Mouse (Mus musculus): ENCODE results near the gene Llgl1. TPM values are rescaled to one million over a fixed set of nuclear protein-coding genes. Genes with fewer than 3 reads are reported as not detected.

Gene Llgl1
- polyA plus RNA-seq, 1 experiment from 2014 or later, result 53.0 TPM

DNA sequence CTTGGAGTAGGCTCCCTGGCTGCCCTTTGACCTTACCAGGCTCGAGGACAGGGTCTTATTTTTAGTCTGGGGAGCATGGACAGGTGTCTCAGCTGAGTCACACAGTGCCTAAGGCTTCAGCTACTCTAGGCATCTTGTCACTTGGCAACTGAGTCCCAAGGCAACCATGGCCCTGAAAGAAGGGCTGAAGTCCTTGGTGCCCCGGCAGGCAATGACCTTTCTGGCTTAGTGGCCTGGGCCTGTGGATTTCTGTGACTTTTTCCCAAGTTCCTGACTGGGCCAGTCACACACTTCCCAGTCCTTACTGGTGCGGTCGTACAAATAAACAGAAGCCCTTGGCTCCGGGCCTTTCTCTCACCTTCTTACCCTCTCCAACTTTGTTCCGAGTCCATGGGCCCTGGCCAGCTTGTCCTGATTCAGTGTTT is 29.7 kb downstream of the Llgl1 start:
- no peak overlapping the region for H3K27ac ChIP-seq
- H3K9me3 ChIP-seq, result no peaks in the 10 kb centered on the region
- peak overlapping the region; percentile 81 for H3K4me2 ChIP-seq
- H3K36me3 ChIP-seq (replicated peaks), result peaks cover 13% of the 10 kb centered on the region
- H3K9ac ChIP-seq, result 0 out of 2 replicates have a peak overlapping the region, but pooled peaks have one; percentile 60
- no peak for ATAC-seq (replicated peaks)
- peaks cover 33% of the 10 kb centered on the region for H3K4me1 ChIP-seq
- WGBS, result 79% methylated on average over 6 of the region's 6 CpGs
- H3K4me3 ChIP-seq, result peak overlapping the region; percentile 56; the same call in 1 of the 2 replicates
- H3K27me3 ChIP-seq (replicated peaks), result no peaks in the 10 kb centered on the region

GRCm38 (mm10) chr11:60730169-60730568 is 30.6 kb downstream of the Llgl1 start:
- Histone ChIP-seq H3K36me3 (replicated peaks) (peaks cover 8% of the 10 kb centered on the region), H3K9me3 (no peaks in the 10 kb centered on the region), H3K4me1 (peaks cover 33% of the 10 kb centered on the region), H3K4me3 (no peak overlapping the region), H3K27ac (no peak overlapping the region), H3K4me2 (no peak overlapping the region), H3K9ac (no peak overlapping the region), H3K27me3 (replicated peaks) (no peaks in the 10 kb centered on the region)
- ATAC-seq (replicated peaks), result no peak
- WGBS, result 93% methylated on average over 9 of the region's 9 CpGs

- Histone ChIP-seq H3K4me2 (no peak overlapping the region), H3K4me3 (no peak overlapping the region), H3K27me3 (replicated peaks) (no peaks in the 10 kb centered on the region), H3K27ac (no peak overlapping the region), H3K36me3 (replicated peaks) (peaks cover 8% of the 10 kb centered on the region), H3K9me3 (no peaks in the 10 kb centered on the region), H3K9ac (no peak overlapping the region), H3K4me1 (peaks cover 24% of the 10 kb centered on the region)
- ATAC-seq (replicated peaks), result no peak
- 92% methylated on average over 14 of the region's 14 CpGs for WGBS
Measured at GRCm38 (mm10) chr11:60731251-60731650, 31.7 kb downstream of the Llgl1 start.

DNA sequence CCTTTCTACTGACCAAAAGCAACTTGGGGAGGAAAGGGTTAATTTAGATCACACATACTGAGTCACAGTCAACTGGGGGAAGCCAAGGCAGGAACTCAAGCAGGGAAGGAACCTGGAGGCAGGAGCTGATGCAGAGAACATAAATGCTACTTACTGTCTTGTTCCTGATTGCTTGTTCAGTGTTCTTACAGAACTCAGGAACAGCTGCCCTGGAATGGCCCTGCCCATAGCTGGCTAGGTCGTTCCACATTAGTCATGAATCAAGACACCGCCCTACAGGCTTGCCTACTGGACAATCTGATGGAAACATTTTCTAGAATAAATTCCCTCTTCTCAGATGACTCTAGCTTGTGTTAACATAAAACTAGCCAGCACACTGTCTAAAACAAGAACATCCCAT is 34.7 kb downstream of the Llgl1 start:
- Histone ChIP-seq H3K4me2 (no peak overlapping the region), H3K4me1 (peaks cover 5% of the 10 kb centered on the region), H3K9me3 (no peaks in the 10 kb centered on the region), H3K27me3 (replicated peaks) (no peaks in the 10 kb centered on the region), H3K9ac (no peak overlapping the region), H3K36me3 (replicated peaks) (peaks cover 8% of the 10 kb centered on the region), H3K4me3 (no peak overlapping the region), H3K27ac (no peak overlapping the region)
- ATAC-seq (replicated peaks), result no peak
- WGBS, result 88% methylated on average over 2 of the region's 2 CpGs

DNA sequence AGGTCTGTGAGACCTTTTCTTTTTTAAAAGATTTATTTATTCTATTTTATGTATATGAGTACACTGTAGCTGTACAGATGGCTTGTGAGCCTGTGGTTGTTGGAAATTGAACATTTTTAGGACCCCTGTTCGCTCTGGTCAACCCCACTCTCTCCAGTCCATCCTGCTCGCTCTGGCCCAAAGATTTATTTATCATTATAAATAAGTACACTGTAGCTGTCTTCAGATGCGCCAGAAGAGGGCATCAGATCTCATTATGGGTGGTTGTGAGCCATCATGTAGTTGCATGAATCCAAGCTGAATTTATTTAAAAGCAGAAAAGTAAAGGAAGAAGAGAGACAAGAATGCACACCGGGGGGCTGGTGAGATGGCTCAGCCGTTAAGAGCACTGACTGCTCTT is 35.7 kb downstream of the Llgl1 start:
- ATAC-seq (replicated peaks), result no peak
- H3K27ac ChIP-seq, result no peak overlapping the region
- no peaks in the 10 kb centered on the region for H3K27me3 ChIP-seq (replicated peaks)
- H3K4me2 ChIP-seq, result no peak overlapping the region
- H3K36me3 ChIP-seq (replicated peaks), result peaks cover 8% of the 10 kb centered on the region
- no peak overlapping the region for H3K4me3 ChIP-seq
- WGBS, result 72% methylated on average over 5 of the region's 5 CpGs
- H3K4me1 ChIP-seq, result no peaks in the 10 kb centered on the region
- H3K9me3 ChIP-seq, result no peaks in the 10 kb centered on the region
- H3K9ac ChIP-seq, result no peak overlapping the region

GRCm38 (mm10) chr11:60736491-60736890 is 37.0 kb downstream of the Llgl1 start:
- 92% methylated on average over 3 of the region's 3 CpGs for WGBS

DNA sequence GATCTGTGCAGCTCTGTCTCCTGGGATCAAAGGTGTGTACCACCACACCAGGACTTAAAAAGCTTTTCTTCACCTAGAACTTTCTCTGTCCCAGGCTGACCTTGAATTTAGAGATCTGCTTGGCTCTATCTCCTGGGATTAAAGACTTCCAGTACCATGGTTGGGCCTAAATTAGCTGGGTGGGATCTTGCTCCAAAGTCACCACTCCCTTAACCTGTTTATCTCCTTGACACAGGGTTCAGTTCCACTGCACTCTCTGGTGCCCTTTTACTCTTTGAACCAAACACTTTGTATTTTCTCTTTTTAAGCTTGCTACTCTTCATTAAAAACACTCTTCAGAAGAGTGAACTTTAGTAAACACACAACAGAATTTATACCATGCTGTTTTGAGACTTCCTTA is 37.9 kb downstream of the Llgl1 start:
- Histone ChIP-seq H3K27me3 (replicated peaks) (no peaks in the 10 kb centered on the region), H3K36me3 (replicated peaks) (peaks cover 14% of the 10 kb centered on the region), H3K9ac (no peak overlapping the region), H3K4me2 (no peak overlapping the region), H3K27ac (no peak overlapping the region), H3K4me1 (no peaks in the 10 kb centered on the region), H3K4me3 (no peak overlapping the region), H3K9me3 (no peaks in the 10 kb centered on the region)
- no peak for ATAC-seq (replicated peaks)

More at GRCm38 (mm10) chr11:60736491-60736890, 37.0 kb downstream of the Llgl1 start:
- no peaks in the 10 kb centered on the region for H3K27me3 ChIP-seq (replicated peaks)
- no peaks in the 10 kb centered on the region for H3K9me3 ChIP-seq
- H3K4me2 ChIP-seq, result no peak overlapping the region
- no peak overlapping the region for H3K9ac ChIP-seq
- H3K4me1 ChIP-seq, result no peaks in the 10 kb centered on the region
- ATAC-seq (replicated peaks), result no peak
- no peak overlapping the region for H3K4me3 ChIP-seq
- H3K27ac ChIP-seq, result no peak overlapping the region
- H3K36me3 ChIP-seq (replicated peaks), result peaks cover 8% of the 10 kb centered on the region

DNA sequence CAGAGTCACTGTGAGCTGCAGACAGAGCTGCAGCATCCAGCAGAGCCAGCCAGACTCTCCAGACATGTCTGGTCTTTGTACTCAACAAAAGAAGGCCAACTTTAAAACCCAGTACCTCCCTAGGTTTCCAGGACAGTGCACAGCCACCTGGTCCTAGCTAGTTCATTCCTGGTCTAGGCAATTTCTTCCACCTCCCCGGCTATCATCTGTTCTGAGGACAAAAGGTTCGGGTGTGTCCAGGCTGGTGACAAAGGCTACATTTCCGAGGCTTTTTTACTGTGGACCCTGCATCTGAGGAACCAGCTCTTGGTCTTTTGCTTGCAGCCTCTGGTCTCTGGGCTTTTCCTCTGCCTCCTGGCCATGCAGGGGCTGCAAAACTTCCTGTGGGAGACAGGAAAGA is 40.8 kb downstream of the Llgl1 start:
- Histone ChIP-seq H3K27ac (no peak overlapping the region), H3K36me3 (replicated peaks) (peaks cover 23% of the 10 kb centered on the region; the same call in 1 of the 2 replicates), H3K9ac (no peak overlapping the region), H3K27me3 (replicated peaks) (no peaks in the 10 kb centered on the region), H3K4me1 (no peaks in the 10 kb centered on the region), H3K4me3 (no peak overlapping the region), H3K4me2 (no peak overlapping the region), H3K9me3 (no peaks in the 10 kb centered on the region)
- no peak for ATAC-seq (replicated peaks)
- 79% methylated on average over 3 of the region's 3 CpGs for whole genome bisulfite sequencing

- Histone ChIP-seq H3K27ac (no peak overlapping the region), H3K36me3 (replicated peaks) (peaks cover 24% of the 10 kb centered on the region), H3K4me3 (no peak overlapping the region), H3K9ac (no peak overlapping the region), H3K9me3 (no peaks in the 10 kb centered on the region), H3K27me3 (replicated peaks) (no peaks in the 10 kb centered on the region), H3K4me2 (no peak overlapping the region), H3K4me1 (no peaks in the 10 kb centered on the region)
- 97% methylated on average over 7 of the region's 7 CpGs for WGBS
- no peak for ATAC-seq (replicated peaks)
Measured at GRCm38 (mm10) chr11:60755570-60755969, 56.0 kb downstream of the Llgl1 start.

DNA sequence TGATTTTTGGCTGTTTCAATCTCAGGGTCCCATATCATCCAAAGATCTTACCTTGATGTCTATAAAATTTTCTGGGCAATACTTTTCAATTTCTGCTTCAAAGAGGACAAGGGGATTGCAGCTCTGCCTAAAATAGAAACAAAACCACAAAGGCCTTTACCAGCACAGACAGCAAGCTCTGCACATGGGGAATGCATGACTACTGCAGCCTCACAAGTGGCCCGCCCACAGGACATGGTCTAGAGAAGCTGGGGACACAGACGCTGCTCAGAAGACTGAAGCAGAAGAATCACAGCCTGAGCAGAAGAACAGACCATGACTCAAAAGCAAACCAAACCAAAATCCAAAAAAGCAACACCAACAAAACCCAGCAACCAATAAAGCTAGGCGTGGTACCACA is 62.2 kb downstream of the Llgl1 start:
- ATAC-seq (replicated peaks), result no peak
- Histone ChIP-seq H3K27ac (no peak overlapping the region), H3K4me1 (no peaks in the 10 kb centered on the region), H3K36me3 (replicated peaks) (peaks cover 3% of the 10 kb centered on the region; the same call in 1 of the 2 replicates), H3K4me3 (no peak overlapping the region), H3K27me3 (replicated peaks) (no peaks in the 10 kb centered on the region), H3K4me2 (no peak overlapping the region), H3K9me3 (no peaks in the 10 kb centered on the region), H3K9ac (no peak overlapping the region)
- 88% methylated on average over 3 of the region's 3 CpGs for WGBS

Small RNA genes within 50 kb of the gene (microRNA-seq; reads per million reads assigned to microRNA genes)
- 1.7 reads per million for gene Mir5100

Other genes with a start within 250 kb of the Llgl1 start
- gene Drg2, start 245.1 kb upstream of the Llgl1 start, polyA plus RNA-seq (2015; fragmentation: Nextera tagmentation; extraction: Ambion mirVana), result 97.5 and 101 TPM in 2 replicates
- 0.05 and 0.12 TPM in 2 replicates for gene Myo15, start 230.4 kb upstream of the Llgl1 start, polyA plus RNA-seq (2015; fragmentation: Nextera tagmentation; extraction: Ambion mirVana)
- gene Alkbh5, start 163.3 kb upstream of the Llgl1 start, polyA plus RNA-seq (2015; fragmentation: Nextera tagmentation; extraction: Ambion mirVana), result 22.9 and 23.1 TPM in 2 replicates
- 81.5 and 83.4 TPM in 2 replicates for gene Flii, start 27.5 kb downstream of the Llgl1 start, polyA plus RNA-seq (2015; fragmentation: Nextera tagmentation; extraction: Ambion mirVana)
- 23.8 and 25.4 TPM in 2 replicates for gene Mief2, start 28.7 kb downstream of the Llgl1 start, polyA plus RNA-seq (2015; fragmentation: Nextera tagmentation; extraction: Ambion mirVana)
- 8.2 and 9.4 TPM in 2 replicates for gene Top3a, start 77.6 kb downstream of the Llgl1 start, polyA plus RNA-seq (2015; fragmentation: Nextera tagmentation; extraction: Ambion mirVana)
- gene Smcr8, start 77.8 kb downstream of the Llgl1 start, polyA plus RNA-seq (2015; fragmentation: Nextera tagmentation; extraction: Ambion mirVana), result 6.9 and 7.1 TPM in 2 replicates
- gene Shmt1, start 112.0 kb downstream of the Llgl1 start, polyA plus RNA-seq (2015; fragmentation: Nextera tagmentation; extraction: Ambion mirVana), result 7.0 and 8.6 TPM in 2 replicates
- 32.2 and 32.7 TPM in 2 replicates for gene Dhrs7b, start 130.9 kb downstream of the Llgl1 start, polyA plus RNA-seq (2015; fragmentation: Nextera tagmentation; extraction: Ambion mirVana)
- 58.4 and 61.0 TPM in 2 replicates for gene Tmem11, start 179.5 kb downstream of the Llgl1 start, polyA plus RNA-seq (2015; fragmentation: Nextera tagmentation; extraction: Ambion mirVana)
- gene Natd1, start 215.0 kb downstream of the Llgl1 start, polyA plus RNA-seq (2015; fragmentation: Nextera tagmentation; extraction: Ambion mirVana), result 31.6 and 39.2 TPM in 2 replicates
- gene Map2k3, start 232.3 kb downstream of the Llgl1 start, polyA plus RNA-seq (2015; fragmentation: Nextera tagmentation; extraction: Ambion mirVana), result 32.0 and 34.0 TPM in 2 replicates